Mouse (Mus musculus) heart, embryonic 14.5 days (tissue): ENCODE measurements around the gene Arsk. TPM values are rescaled to one million over a fixed set of nuclear protein-coding genes. Genes with fewer than 3 reads are reported as not detected.
A peak's percentile ranks its signal among the peaks of the same experiment; 100 is the strongest.

Source experiments
- ATAC-seq: fragments of 200-750 bp; cut with Nextera tagmentation; 2 replicates; pipeline ENCODE4 v1.8.0; 2017; ENCODE audit warnings: low read depth, moderate TSS enrichment; ENCODE audit not compliant: insufficient number of reproducible peaks, insufficient read depth, low FRiP score
- H3K27ac ChIP-seq, 2 experiments: fragments of 200-500 bp in 1 of 2; fragments of 300-500 bp in 1 of 2; sonication (generic) in 1 of 2; replicated peaks in 1 of 2; 2 replicates each; pipeline ENCODE4 v1.5.1; 2012 to 2014; ENCODE audit warnings: low read depth in 2 of 2, low read length in 2 of 2, control low read depth in 1 of 2, mild to moderate bottlenecking in 1 of 2, mixed read lengths in 1 of 2; ENCODE audit not compliant: control insufficient read depth in 1 of 2, insufficient read depth in 1 of 2
- H3K27me3 ChIP-seq: fragments of 300-500 bp; sonication (generic); 2 replicates; pipeline ENCODE4 v1.6.1; 2014; ENCODE audit warnings: mild to moderate bottlenecking, low read length, control low read depth; ENCODE audit not compliant: control insufficient read depth, insufficient read depth
- H3K36me3 ChIP-seq: fragments of 300-500 bp; sonication (generic); 2 replicates; pipeline ENCODE4 v1.6.1; 2014; ENCODE audit warnings: mild to moderate bottlenecking, control low read depth, low read length, mixed read lengths; ENCODE audit not compliant: control insufficient read depth, insufficient read depth
- H3K4me1 ChIP-seq, 2 experiments: fragments of 200-500 bp in 1 of 2; fragments of 300-500 bp in 1 of 2; sonication (generic) in 1 of 2; 2 replicates each; pipeline ENCODE4 v1.6.1; 2012 to 2014; ENCODE audit warnings: low read length in 2 of 2, control low read depth in 1 of 2, mixed read lengths in 1 of 2; ENCODE audit not compliant: control insufficient read depth in 2 of 2, insufficient read depth in 2 of 2
- H3K4me2 ChIP-seq: fragments of 300-500 bp; sonication (generic); 2 replicates; pipeline ENCODE4 v1.6.1; 2014; ENCODE audit warnings: mild to moderate bottlenecking, low read length
- H3K4me3 ChIP-seq, 2 experiments: fragments of 200-500 bp in 1 of 2; fragments of 300-500 bp in 1 of 2; sonication (generic) in 1 of 2; 2 replicates each; pipeline ENCODE4 v1.5.1; 2012 to 2014; ENCODE audit warnings: low read length in 2 of 2, mild to moderate bottlenecking in 2 of 2, control low read depth in 1 of 2, low read depth in 1 of 2, moderate library complexity in 1 of 2; ENCODE audit not compliant: control insufficient read depth in 1 of 2, insufficient read depth in 1 of 2
- H3K9ac ChIP-seq: fragments of 300-500 bp; sonication (generic); 2 replicates; pipeline ENCODE4 v1.6.1; 2014; ENCODE audit warnings: mild to moderate bottlenecking, low read length
- H3K9me3 ChIP-seq: fragments of 300-500 bp; sonication (generic); 2 replicates; pipeline ENCODE4 v1.6.1; 2016; ENCODE audit warnings: low read length, control low read depth; ENCODE audit not compliant: control insufficient read depth
- WGBS: fragments of 180-500 bp; shearing (Covaris S2); extraction: QIAGEN DNeasy Blood & Tissue Kit; methylation state at CpG from one replicate; pipeline ENCODE4 v1.1.7; 2014; 5-methylcytosine and 5-hydroxymethylcytosine counted together
- polyA plus RNA-seq: library from polyadenylated mRNA; unstranded; fragments of >200 nt; fragmentation: Nextera tagmentation; extraction: Ambion mirVana; gene quantifications from 2 replicates; pipeline ENCODE4 v1.2.1, GENCODE M21; 2014

Arsk gene
- polyA plus RNA-seq, 1 experiment from 2014 or later: 3.5 TPM

DNA sequence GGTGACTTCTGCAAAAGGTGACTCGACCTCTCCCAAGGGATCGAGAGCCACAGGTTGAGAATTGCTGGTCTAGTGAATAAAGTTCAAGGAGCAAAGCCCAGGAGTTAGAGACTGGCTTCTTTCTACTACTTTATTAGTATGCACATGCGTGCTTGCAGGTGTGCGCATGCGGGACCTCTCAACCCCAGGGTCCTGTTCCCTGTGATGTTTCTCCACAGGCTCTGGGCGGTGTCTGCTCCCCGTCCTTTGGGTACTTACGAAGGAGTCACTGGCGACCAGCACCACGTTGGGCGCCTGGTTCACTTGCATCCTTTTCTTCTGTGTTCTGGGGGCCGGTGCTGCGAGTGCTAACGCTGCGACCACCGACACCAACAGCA lies 356 bp downstream of the Arsk start:
- peak; percentile 51; the same call in 1 of the 2 replicates for ATAC-seq
- Histone ChIP-seq H3K27ac (peak overlapping the region; percentile 63 to 82), H3K9me3 (no peaks in the 10 kb centered on the region), H3K4me2 (peak overlapping the region; percentile 69), H3K27me3 (no peaks in the 10 kb centered on the region), H3K4me1 (no peaks in the 10 kb centered on the region; a peak in 1 of 4 replicates), H3K36me3 (0 out of 2 replicates have a peak, but pooled peaks cover 9% of the 10 kb centered on the region), H3K9ac (peak overlapping the region; percentile 77), H3K4me3 (peak overlapping the region; percentile 67 to 90)
- WGBS: 4% methylated on average over 16 of the region's 16 CpGs

DNA sequence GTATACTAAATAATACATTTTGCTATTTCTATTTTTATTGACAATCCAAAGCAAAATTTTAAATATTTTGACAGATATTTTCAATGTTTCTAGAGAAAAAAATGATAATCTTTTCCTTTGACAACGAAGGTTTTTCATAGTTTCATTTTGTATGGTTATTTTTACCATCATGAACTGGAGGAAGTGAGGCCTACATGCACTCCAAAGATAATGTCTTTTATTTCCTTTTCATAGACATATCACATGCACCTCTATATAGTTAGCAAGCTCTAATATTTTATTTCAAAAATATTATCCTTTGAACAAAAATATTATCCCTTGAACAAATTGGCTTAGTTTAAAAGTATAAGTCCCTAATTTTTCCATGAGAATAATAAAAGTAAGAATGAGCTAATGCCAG lies 24.1 kb downstream of the Arsk start:
- WGBS: 70% methylated on average over 1 of the region's 1 CpGs
- Histone ChIP-seq H3K27ac (no peak overlapping the region), H3K4me3 (no peak overlapping the region), H3K9ac (no peak overlapping the region), H3K36me3 (no peaks in the 10 kb centered on the region), H3K4me2 (no peak overlapping the region), H3K27me3 (no peaks in the 10 kb centered on the region), H3K4me1 (no peaks in the 10 kb centered on the region), H3K9me3 (no peaks in the 10 kb centered on the region)
- ATAC-seq: no peak

DNA sequence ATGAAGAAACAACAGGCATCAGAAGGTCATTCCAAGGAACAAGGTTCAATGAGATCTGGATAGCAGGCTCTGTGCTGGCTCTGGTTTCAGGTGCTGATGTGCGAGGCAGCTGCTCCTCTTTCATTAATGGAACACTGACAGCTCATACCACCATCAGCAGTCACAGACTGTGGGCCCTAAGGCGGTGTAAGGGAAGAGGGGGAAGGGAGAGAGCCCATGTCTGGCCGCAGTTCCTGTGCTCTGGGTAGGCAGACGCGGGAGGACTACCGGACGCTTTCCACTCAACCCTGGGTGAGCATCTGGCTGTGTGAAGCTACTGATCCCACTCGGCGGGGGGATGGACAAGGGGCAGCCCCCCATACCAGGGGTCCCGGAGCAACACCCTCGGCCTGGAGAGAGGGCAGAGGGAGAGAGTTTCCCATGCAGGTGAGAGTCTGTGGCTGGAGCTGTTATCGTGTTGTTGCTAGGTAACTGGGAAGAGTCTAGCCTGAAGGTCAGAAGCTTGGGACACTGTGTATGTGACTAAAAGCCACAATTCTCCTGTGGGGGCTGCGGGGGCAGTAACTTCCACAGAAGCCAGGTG lies 34.0 kb downstream of the Arsk start:
- Histone ChIP-seq H3K27me3 (no peaks in the 10 kb centered on the region), H3K36me3 (peaks cover 3% of the 10 kb centered on the region; the same call in 1 of the 2 replicates), H3K4me3 (no peak overlapping the region), H3K27ac (no peak overlapping the region), H3K4me1 (no peaks in the 10 kb centered on the region), H3K9me3 (no peaks in the 10 kb centered on the region), H3K4me2 (no peak overlapping the region), H3K9ac (no peak overlapping the region)
- no peak for ATAC-seq
- WGBS: 85% methylated on average over 13 of the region's 13 CpGs

DNA sequence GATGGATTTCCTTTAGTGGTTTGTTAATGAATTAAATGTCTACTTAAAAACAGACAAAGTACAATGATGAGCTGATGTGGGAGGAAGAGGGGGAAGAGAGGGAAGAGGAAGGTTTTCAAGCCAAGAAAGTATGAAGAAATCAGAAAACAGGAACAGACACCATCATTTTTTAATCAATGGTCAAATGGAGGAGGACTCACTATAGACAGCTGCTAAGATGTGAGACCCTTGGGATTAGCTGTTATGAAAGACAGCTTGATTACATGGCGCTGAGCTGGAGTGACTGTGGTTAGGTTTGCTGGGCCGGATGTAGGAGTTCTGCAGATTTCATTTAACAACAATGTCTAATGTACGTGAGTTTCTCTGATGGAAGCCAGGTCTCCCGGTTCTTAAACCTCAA lies 34.9 kb downstream of the Arsk start:
- no peak overlapping the region for H3K4me2 ChIP-seq
- no peak overlapping the region for H3K9ac ChIP-seq
- H3K36me3 ChIP-seq: peaks cover 3% of the 10 kb centered on the region; the same call in 1 of the 2 replicates
- H3K4me3 ChIP-seq: no peak overlapping the region
- no peaks in the 10 kb centered on the region for H3K4me1 ChIP-seq
- 87% methylated on average over 4 of the region's 4 CpGs for WGBS
- no peaks in the 10 kb centered on the region for H3K9me3 ChIP-seq
- no peaks in the 10 kb centered on the region for H3K27me3 ChIP-seq
- H3K27ac ChIP-seq: no peak overlapping the region
- ATAC-seq: no peak

DNA sequence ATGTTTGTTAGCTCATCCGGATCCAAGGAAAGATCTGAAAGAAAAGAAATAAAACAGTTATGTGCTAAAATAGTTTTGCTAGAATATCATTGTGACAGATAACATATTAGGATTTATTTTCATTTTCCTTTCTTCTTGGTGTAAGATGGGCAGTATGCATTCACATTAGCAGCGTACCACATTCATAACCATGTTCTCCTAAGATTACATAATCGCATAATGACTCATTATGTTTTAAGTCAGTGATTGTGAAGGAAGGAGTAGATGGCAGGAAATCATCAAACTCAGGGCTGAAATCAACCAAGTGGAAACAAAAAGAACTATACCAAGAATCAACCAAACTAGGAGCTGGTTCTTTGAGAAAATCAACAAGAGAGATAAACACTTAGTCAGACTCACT lies 35.9 kb downstream of the Arsk start:
- WGBS: 89% methylated on average over 3 of the region's 3 CpGs
- ATAC-seq: no peak
- H3K4me2 ChIP-seq: no peak overlapping the region
- peaks cover 5% of the 10 kb centered on the region; the same call in 1 of the 2 replicates for H3K27me3 ChIP-seq
- H3K36me3 ChIP-seq: peaks cover 3% of the 10 kb centered on the region; the same call in 1 of the 2 replicates
- no peak overlapping the region for H3K9ac ChIP-seq
- H3K9me3 ChIP-seq: no peaks in the 10 kb centered on the region
- no peak overlapping the region for H3K4me3 ChIP-seq
- H3K27ac ChIP-seq: no peak overlapping the region
- no peaks in the 10 kb centered on the region for H3K4me1 ChIP-seq

DNA sequence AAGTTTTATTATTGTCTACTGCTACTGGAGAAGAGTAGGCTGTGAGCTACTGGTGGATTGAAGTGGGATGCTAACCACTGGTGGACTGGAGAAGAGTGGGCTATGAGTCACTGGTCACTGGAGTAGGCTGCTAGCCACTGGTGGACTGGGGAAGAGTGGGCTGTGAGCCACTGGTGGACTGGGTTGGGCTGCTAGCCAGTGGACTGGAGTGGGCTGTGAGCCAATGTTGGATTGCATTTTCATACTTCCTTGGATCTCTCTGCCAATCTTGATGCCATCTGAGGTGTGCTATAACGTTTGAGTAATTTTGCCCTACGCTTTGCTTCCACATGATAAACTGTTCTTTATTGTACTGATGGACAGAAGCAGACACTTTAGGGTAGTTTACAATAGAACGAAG lies 36.3 kb downstream of the Arsk start:
- no peak overlapping the region for H3K4me3 ChIP-seq
- no peak for ATAC-seq
- no peak overlapping the region for H3K9ac ChIP-seq
- H3K27me3 ChIP-seq: peaks cover 10% of the 10 kb centered on the region
- H3K9me3 ChIP-seq: no peaks in the 10 kb centered on the region
- no peaks in the 10 kb centered on the region for H3K4me1 ChIP-seq
- peaks cover 3% of the 10 kb centered on the region; the same call in 1 of the 2 replicates for H3K36me3 ChIP-seq
- no peak overlapping the region for H3K27ac ChIP-seq
- H3K4me2 ChIP-seq: no peak overlapping the region
- WGBS: 77% methylated on average over 3 of the region's 3 CpGs

DNA sequence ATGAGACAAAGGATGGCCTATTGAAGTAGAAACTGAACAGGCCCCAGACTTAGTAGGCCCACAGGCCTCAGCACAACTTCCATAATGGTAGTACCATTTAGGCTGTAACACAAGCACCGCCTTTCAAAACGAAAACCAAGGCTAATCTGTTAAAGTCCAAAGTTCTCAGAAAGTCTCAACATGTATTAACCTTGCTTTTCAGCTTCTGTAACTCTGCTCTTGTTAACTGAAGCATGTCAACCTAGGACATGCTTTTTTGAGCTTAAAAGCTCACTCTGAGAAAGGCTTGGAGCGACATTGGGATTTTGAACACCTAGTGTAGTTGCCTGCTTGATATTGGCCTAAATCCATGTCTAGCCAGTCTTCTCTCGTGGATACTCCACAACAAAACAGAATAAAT lies 38.9 kb downstream of the Arsk start:
- Histone ChIP-seq H3K9ac (no peak overlapping the region), H3K36me3 (no peaks in the 10 kb centered on the region), H3K4me2 (no peak overlapping the region), H3K27ac (no peak overlapping the region), H3K4me3 (no peak overlapping the region), H3K27me3 (peaks cover 35% of the 10 kb centered on the region), H3K9me3 (0 out of 2 replicates have a peak, but pooled peaks cover under 1% of the 10 kb centered on the region), H3K4me1 (peaks cover 5 to 14% of the 10 kb centered on the region in 2 experiments; a peak in 3 of 4 replicates)
- no peak for ATAC-seq
- 93% methylated on average over 4 of the region's 4 CpGs for WGBS
